Mouse (Mus musculus) limb, embryonic 10.5 days (tissue): Measurements from ENCODE around the gene Ttll4. TPM values are rescaled to one million over a fixed set of nuclear protein-coding genes. Genes with fewer than 3 reads are reported as not detected.

ENCODE experiments used
- DNase-seq: peaks from one replicate; pipeline ENCODE4 v3.0.0-alpha.2; 2017; ENCODE audit warnings: low spot score
- H3K27ac ChIP-seq: fragments of 300-500 bp; sonication (generic); 2 replicates; pipeline ENCODE4 v1.5.1; 2016; ENCODE audit warnings: mild to moderate bottlenecking
- H3K27me3 ChIP-seq: fragments of 300-500 bp; sonication (generic); 2 replicates; pipeline ENCODE4 v1.6.1; 2016; ENCODE audit warnings: low read depth, mild to moderate bottlenecking; ENCODE audit not compliant: poor library complexity, severe bottlenecking
- H3K36me3 ChIP-seq: fragments of 300-500 bp; sonication (generic); 2 replicates; pipeline ENCODE4 v1.6.1; 2016; ENCODE audit warnings: mild to moderate bottlenecking, moderate library complexity
- H3K4me1 ChIP-seq: fragments of 300-500 bp; sonication (generic); 2 replicates; pipeline ENCODE4 v1.6.1; 2016
- H3K4me3 ChIP-seq: fragments of 300-500 bp; sonication (generic); 2 replicates; pipeline ENCODE4 v1.5.1; 2016; ENCODE audit warnings: mild to moderate bottlenecking, moderate library complexity
- H3K9me3 ChIP-seq: fragments of 300-500 bp; sonication (generic); replicated peaks from 2 replicates; pipeline ENCODE4 v1.6.1; 2016; ENCODE audit warnings: mild to moderate bottlenecking
- WGBS: fragments of 180-500 bp; shearing (Covaris S2); methylation state at CpG from one replicate; pipeline ENCODE4 v1.1.7; 2016; 5-methylcytosine and 5-hydroxymethylcytosine counted together
- polyA plus RNA-seq: library from polyadenylated mRNA; unstranded; fragments of >200 nt; fragmentation: Nextera tagmentation; extraction: Ambion mirVana; gene quantifications from 2 replicates; pipeline ENCODE4 v1.2.1, GENCODE M21; 2016

Gene Ttll4
- polyA plus RNA-seq, 1 experiment from 2014 or later = 52.0 TPM

DNA sequence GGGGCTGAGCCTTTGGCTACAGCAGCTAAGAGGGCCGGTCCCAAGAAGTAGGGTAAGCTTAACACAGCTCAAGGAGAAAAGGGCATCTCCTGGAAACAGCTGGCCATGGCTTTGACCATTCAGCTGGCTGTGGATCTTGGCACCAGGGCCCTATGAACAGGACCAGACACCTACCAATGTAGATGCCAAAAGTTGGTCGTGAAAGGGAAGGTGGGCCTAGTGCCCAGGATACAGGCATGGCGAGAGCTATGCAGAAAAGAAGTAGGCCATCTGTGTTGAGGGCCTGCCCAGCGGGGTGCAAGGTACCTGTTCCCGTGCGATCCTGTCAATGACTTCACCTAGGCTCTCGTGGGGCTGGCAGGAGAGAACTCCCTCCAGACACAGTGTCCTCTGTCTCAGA lies 79.3 kb downstream of the Ttll4 start:
- H3K36me3 ChIP-seq = peaks cover 27% of the 10 kb centered on the region
- H3K27ac ChIP-seq = no peak overlapping the region
- H3K4me3 ChIP-seq = no peak overlapping the region
- DNase-seq = no peak
- no peaks in the 10 kb centered on the region for H3K9me3 ChIP-seq
- H3K4me1 ChIP-seq = no peaks in the 10 kb centered on the region
- H3K27me3 ChIP-seq = no peaks in the 10 kb centered on the region
- WGBS = 75% methylated on average over 7 of the region's 7 CpGs

DNA sequence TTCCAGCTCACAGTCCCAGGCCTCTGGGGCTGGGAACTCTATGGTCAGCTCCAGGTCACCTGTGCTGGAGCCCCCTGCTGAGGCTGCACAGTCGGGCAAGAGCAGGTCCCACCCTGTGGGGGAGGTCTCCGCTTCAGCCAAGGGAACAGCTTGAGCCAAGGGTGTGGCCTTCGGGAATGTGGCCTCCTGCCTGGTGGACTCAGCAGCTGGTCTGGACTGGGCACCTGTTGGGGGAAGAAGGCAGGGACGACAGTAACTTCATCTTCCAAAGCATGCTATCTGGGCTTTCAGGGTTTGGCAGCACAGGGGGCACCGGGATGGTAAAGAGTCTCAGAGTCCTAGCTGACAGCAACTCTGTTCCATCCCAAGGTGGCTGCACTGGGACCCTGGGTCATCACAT lies 85.8 kb downstream of the Ttll4 start:
- H3K27ac ChIP-seq = no peak overlapping the region
- no peaks in the 10 kb centered on the region for H3K36me3 ChIP-seq
- WGBS = 72% methylated on average over 5 of the region's 5 CpGs
- DNase-seq = no peak
- no peaks in the 10 kb centered on the region for H3K9me3 ChIP-seq
- H3K4me3 ChIP-seq = no peak overlapping the region
- H3K27me3 ChIP-seq = peaks cover 34% of the 10 kb centered on the region
- H3K4me1 ChIP-seq = peaks cover 9% of the 10 kb centered on the region

DNA sequence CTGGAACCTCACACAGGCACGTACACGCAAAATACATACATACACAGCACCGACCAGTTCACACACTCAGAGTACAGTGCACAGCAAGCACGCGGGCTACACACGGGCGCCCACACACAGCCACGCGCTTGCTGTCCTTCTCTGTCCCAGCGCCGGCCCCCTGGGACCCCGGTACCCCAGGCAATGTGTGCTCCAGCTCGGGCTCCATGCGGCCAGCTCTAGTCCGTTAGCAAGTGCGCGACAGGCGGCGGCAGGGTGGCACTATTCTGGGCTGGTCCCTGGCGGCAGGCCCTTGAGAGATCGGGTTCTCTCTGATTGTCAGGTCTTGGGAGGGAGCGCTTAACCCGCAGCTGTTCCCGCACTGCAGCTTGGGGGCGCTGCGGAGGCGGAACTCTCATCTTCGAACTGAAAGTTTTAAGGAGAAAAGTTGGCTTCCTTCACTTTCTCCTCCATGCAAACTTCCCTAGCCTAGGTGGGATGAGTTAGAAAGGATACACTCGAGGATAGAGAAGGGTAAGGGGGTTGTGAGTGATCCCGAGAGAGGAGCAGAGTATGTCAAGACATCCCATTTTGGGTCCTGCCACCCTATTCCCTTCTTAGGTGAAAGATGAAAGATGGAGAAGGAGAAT lies 87.2 kb downstream of the Ttll4 start, which contains the start of gene Prkag3:
TSS of gene Prkag3 (minus strand) at position 579 of the 629 bp plus-strand sequence.
- peaks cover 14% of the 10 kb centered on the region for H3K4me1 ChIP-seq
- peak; percentile 64 for DNase-seq
- no peaks in the 10 kb centered on the region for H3K9me3 ChIP-seq
- H3K27ac ChIP-seq = peak within 1 kb of the TSS; percentile 57; the same call in 1 of the 2 replicates
- H3K4me3 ChIP-seq = peak within 1 kb of the TSS; percentile 37
- H3K27me3 ChIP-seq = peaks cover 34% of the 10 kb centered on the region
- no peaks in the 10 kb centered on the region for H3K36me3 ChIP-seq
- 11% methylated on average over 30 of the region's 30 CpGs for WGBS

DNA sequence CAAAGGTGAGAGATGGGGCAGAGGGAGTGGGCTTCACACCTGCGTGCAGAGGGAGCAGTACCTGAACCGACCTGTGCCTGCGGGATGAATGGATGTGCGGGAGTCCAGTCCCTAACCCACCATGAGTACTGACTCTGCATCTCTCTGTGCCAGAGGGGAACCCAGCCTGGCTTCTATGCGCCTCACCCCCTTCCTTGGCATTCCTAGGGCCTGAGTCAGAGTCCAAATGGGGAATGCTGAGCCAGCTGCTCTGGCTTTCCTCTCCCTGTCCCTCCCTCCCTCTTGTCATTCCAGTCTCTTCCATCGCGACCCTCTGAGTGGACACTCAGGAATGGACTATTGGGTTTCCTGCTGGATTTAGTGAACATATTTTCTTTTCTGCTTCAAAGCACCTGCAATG lies 87.8 kb downstream of the Ttll4 start:
- Histone ChIP-seq H3K27ac (no peak overlapping the region), H3K36me3 (no peaks in the 10 kb centered on the region), H3K27me3 (peaks cover 34% of the 10 kb centered on the region), H3K4me3 (no peak overlapping the region), H3K4me1 (peaks cover 19% of the 10 kb centered on the region), H3K9me3 (no peaks in the 10 kb centered on the region)
- no peak for DNase-seq
- 63% methylated on average over 7 of the region's 7 CpGs for WGBS

DNA sequence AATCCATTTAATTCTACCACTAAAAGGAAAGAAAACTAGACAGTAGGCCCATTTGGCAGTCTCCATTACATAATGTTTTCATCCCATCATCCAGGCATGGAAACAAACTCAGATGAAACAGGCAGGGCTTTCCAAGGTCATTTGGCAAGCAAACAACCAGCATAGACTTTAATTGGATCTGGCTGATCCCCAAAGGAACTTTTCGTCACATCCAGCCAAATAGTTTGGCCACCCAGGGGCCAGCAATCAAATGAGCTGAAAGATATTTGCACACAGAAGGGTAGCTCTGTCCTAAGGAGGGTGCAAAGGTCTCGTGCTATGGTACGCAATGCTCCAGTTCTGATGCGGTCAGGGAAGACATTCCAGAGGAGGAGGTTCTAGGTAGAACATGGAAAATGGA lies 89.1 kb downstream of the Ttll4 start:
- Histone ChIP-seq H3K4me1 (peaks cover 24% of the 10 kb centered on the region), H3K27me3 (peaks cover 34% of the 10 kb centered on the region), H3K27ac (no peak overlapping the region), H3K9me3 (no peaks in the 10 kb centered on the region), H3K4me3 (no peak overlapping the region), H3K36me3 (no peaks in the 10 kb centered on the region)
- WGBS = 90% methylated on average over 4 of the region's 4 CpGs
- no peak for DNase-seq

DNA sequence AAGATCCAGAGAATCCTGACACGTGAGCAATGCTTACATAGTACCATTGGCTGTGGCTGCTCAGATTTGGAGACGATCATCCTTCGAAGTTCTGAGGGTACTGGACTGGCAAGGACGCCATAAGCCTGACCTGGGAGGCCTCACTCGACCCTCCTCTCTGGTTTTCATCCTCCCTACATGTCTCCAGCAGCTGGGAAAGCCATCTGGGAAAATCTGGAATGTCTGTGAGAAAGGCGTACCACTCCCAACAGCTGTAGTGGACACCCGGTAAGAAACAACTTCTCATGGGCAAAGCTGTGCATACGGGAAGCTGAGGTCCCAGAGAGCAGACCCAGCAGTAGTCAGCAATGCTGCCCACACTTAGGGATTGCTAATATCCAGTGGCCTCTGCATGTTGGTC lies 90.6 kb downstream of the Ttll4 start:
- no peak overlapping the region for H3K4me3 ChIP-seq
- no peak for DNase-seq
- no peaks in the 10 kb centered on the region for H3K36me3 ChIP-seq
- H3K27me3 ChIP-seq = peaks cover 29% of the 10 kb centered on the region
- no peaks in the 10 kb centered on the region for H3K9me3 ChIP-seq
- H3K27ac ChIP-seq = no peak overlapping the region
- WGBS = 88% methylated on average over 8 of the region's 8 CpGs
- H3K4me1 ChIP-seq = peaks cover 24% of the 10 kb centered on the region

DNA sequence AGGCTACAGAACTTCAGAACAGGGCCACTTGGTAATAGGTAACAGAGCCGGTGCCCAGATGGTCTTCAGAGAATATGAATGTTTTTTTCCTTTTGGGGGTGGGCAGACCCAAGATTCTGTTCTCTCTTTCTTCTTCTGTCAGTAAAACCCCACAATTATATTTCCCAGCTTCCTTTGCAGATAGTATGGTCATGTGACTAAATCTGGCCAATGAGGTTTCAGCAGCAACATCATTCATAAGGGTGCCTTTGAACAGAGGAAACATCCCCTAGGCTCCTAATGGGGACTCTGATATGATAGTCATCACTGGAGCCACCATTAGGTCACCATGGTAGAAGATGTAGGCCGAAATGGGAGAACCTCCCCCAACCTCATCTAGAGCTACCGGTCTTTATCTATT lies 91.3 kb downstream of the Ttll4 start:
- H3K27ac ChIP-seq = no peak overlapping the region
- H3K36me3 ChIP-seq = no peaks in the 10 kb centered on the region
- DNase-seq = no peak
- H3K9me3 ChIP-seq = no peaks in the 10 kb centered on the region
- no peak overlapping the region for H3K4me3 ChIP-seq
- 94% methylated on average over 3 of the region's 3 CpGs for WGBS
- H3K27me3 ChIP-seq = peaks cover 22% of the 10 kb centered on the region
- H3K4me1 ChIP-seq = peaks cover 21% of the 10 kb centered on the region

Other genes starting within 250 kb of the Ttll4 start
- 116 and 121 TPM in 2 replicates for gene Cnot9, start 155.7 kb upstream of the Ttll4 start, polyA plus RNA-seq
- gene Plcd4, start 118.9 kb upstream of the Ttll4 start, polyA plus RNA-seq = 0.08 and 0.95 TPM in 2 replicates
- 45.5 and 50.3 TPM in 2 replicates for gene Usp37, start 117.5 kb upstream of the Ttll4 start, polyA plus RNA-seq
- 11.3 and 11.4 TPM in 2 replicates for gene Zfp142, start 73.5 kb upstream of the Ttll4 start, polyA plus RNA-seq
- 16.7 and 18.0 TPM in 2 replicates for gene Bcs1l, start 73.5 kb upstream of the Ttll4 start, polyA plus RNA-seq
- 36.3 and 41.6 TPM in 2 replicates for gene Rnf25, start 60.3 kb upstream of the Ttll4 start, polyA plus RNA-seq
- 10.5 and 11.8 TPM in 2 replicates for gene Stk36, start 60.3 kb upstream of the Ttll4 start, polyA plus RNA-seq
- 22.8 and 25.5 TPM in 2 replicates for gene Cyp27a1, start 51.8 kb downstream of the Ttll4 start, polyA plus RNA-seq
- 0.16 and 0.29 TPM in 2 replicates for gene Prkag3, start 87.5 kb downstream of the Ttll4 start, polyA plus RNA-seq
- 30.1 and 34.2 TPM in 2 replicates for gene Wnt6, start 110.1 kb downstream of the Ttll4 start, polyA plus RNA-seq
- gene Wnt10a, start 129.8 kb downstream of the Ttll4 start, polyA plus RNA-seq = 1.3 and 1.6 TPM in 2 replicates
- not detected in 2 replicates for gene Cdk5r2, start 193.2 kb downstream of the Ttll4 start, polyA plus RNA-seq
- gene Fev, start 223.7 kb downstream of the Ttll4 start, polyA plus RNA-seq = not detected in 2 replicates
- gene Cryba2, start 231.4 kb downstream of the Ttll4 start, polyA plus RNA-seq = not detected in 2 replicates